Mouse (Mus musculus): ENCODE data around the gene 4933417A18Rik. TPM values are rescaled to one million over a fixed set of nuclear protein-coding genes. Genes with fewer than 3 reads are reported as not detected.

4933417A18Rik gene
- total and polyA plus RNA-seq, 2 experiments from 2014 or later: not detected

- peak overlapping the region; percentile 72 for H3K4me2 ChIP-seq (ENCODE audit: low read depth, low read length)
- ATAC-seq (ENCODE audit: insufficient read depth, low read depth): peak; percentile 98
- peaks cover 9% of the 10 kb centered on the region for H3K36me3 ChIP-seq (replicated peaks; ENCODE audit: control insufficient read depth, insufficient read depth, low read length)
- peak; percentile 98 for DNase-seq (ENCODE audit: low spot score)
- H3K4me1 ChIP-seq (ENCODE audit: control insufficient read depth, insufficient read depth): peaks cover 18% of the 10 kb centered on the region
- H3K9ac ChIP-seq (replicated peaks; ENCODE audit: low read depth, low read length): peak overlapping the region; percentile 93
- H3K27ac ChIP-seq (ENCODE audit: low read depth): peak overlapping the region; percentile 97
- TF ChIP-seq CTCF (IDR thresholded peaks at IDR 0.05; ENCODE audit: low read depth) (no peak), EP300 (IDR thresholded peaks at IDR 0.05; ENCODE audit: low read depth) (peak; percentile 69)
- WGBS: under 1% methylated on average over 33 of the region's 33 CpGs
- H3K27me3 ChIP-seq (ENCODE audit: control insufficient read depth, insufficient read depth, low read length): no peaks in the 10 kb centered on the region
- no peaks in the 10 kb centered on the region; the same call in 1 of the 2 replicates for H3K9me3 ChIP-seq (replicated peaks; ENCODE audit: control insufficient read depth, low read length)
- H3K4me3 ChIP-seq (ENCODE audit: low read depth, low read length): peak overlapping the region; percentile 76
These were observed 70.0 kb downstream of the 4933417A18Rik start for GRCm38 (mm10) chr13:34993983-34994811.

DNA sequence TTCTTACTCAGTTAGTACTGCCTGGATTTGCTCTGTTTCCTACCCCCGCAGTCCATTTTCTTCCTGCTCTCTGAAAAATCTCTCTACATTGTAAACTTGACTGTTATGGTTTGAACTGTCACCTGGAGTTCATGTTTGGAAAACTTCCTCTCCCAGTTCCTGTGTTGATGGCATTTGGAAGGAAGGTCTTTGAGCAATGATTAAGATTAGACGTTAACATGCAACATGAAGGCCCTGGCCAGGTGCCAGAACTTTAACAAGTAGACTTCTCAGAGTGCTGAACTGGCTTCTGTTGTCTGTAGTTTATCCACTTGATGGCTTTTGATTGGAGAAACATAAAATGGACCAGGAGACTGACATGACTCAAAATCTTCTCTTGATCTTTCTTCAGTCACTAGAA, 71.7 kb downstream of the 4933417A18Rik start:
- no peak overlapping the region for H3K9ac ChIP-seq (replicated peaks; ENCODE audit: low read depth, low read length)
- H3K9me3 ChIP-seq (replicated peaks; ENCODE audit: control insufficient read depth, low read length): no peaks in the 10 kb centered on the region; the same call in 1 of the 2 replicates
- no peak for ATAC-seq (ENCODE audit: insufficient read depth, low read depth)
- no peaks in the 10 kb centered on the region for H3K36me3 ChIP-seq (replicated peaks; ENCODE audit: control insufficient read depth, insufficient read depth, low read length)
- no peak overlapping the region for H3K27ac ChIP-seq (ENCODE audit: low read depth)
- H3K4me1 ChIP-seq (ENCODE audit: control insufficient read depth, insufficient read depth): peaks cover 18% of the 10 kb centered on the region
- DNase-seq (ENCODE audit: low spot score): no peak
- no peak overlapping the region for H3K4me3 ChIP-seq (ENCODE audit: low read depth, low read length)
- TF ChIP-seq EP300 (IDR thresholded peaks at IDR 0.05; ENCODE audit: low read depth) (no peak), CTCF (IDR thresholded peaks at IDR 0.05; ENCODE audit: low read depth) (no peak)
- 41% methylated on average over 2 of the region's 2 CpGs for WGBS
- no peak overlapping the region for H3K4me2 ChIP-seq (ENCODE audit: low read depth, low read length)
- H3K27me3 ChIP-seq (ENCODE audit: control insufficient read depth, insufficient read depth, low read length): no peaks in the 10 kb centered on the region

Other genes with a start within 250 kb of the 4933417A18Rik start
- not detected in 2 replicates for gene Fam50b, start 189.6 kb upstream of the 4933417A18Rik start, total RNA-seq (2014; rRNA removed; ENCODE audit: low replicate concordance)
- gene Fam50b, start 189.6 kb upstream of the 4933417A18Rik start, polyA plus RNA-seq (2015; fragmentation: Nextera tagmentation; extraction: Ambion mirVana): not detected in 2 replicates
- gene Prpf4b, start 49.1 kb upstream of the 4933417A18Rik start, total RNA-seq (2014; rRNA removed; ENCODE audit: low replicate concordance): 16.7 and 22.9 TPM in 2 replicates
- gene Prpf4b, start 49.1 kb upstream of the 4933417A18Rik start, polyA plus RNA-seq (2015; fragmentation: Nextera tagmentation; extraction: Ambion mirVana): 32.8 and 37.4 TPM in 2 replicates
- 0.15 TPM in 1 of 2 replicates, not detected in the other for gene Fam217a, start 99 bp upstream of the 4933417A18Rik start, total RNA-seq (2014; rRNA removed; ENCODE audit: low replicate concordance)
- 0.99 and 1.9 TPM in 2 replicates for gene Fam217a, start 99 bp upstream of the 4933417A18Rik start, polyA plus RNA-seq (2015; fragmentation: Nextera tagmentation; extraction: Ambion mirVana)
- not detected in 2 replicates for gene Eci3, start 39.4 kb downstream of the 4933417A18Rik start, total RNA-seq (2014; rRNA removed; ENCODE audit: low replicate concordance)
- 0.18 and 0.56 TPM in 2 replicates for gene Eci3, start 39.4 kb downstream of the 4933417A18Rik start, polyA plus RNA-seq (2015; fragmentation: Nextera tagmentation; extraction: Ambion mirVana)
- 136 and 245 TPM in 2 replicates for gene Eci2, start 102.7 kb downstream of the 4933417A18Rik start, total RNA-seq (2014; rRNA removed; ENCODE audit: low replicate concordance)
- 300 and 313 TPM in 2 replicates for gene Eci2, start 102.7 kb downstream of the 4933417A18Rik start, polyA plus RNA-seq (2015; fragmentation: Nextera tagmentation; extraction: Ambion mirVana)

Data from heart, postnatal 0 days (tissue).